Mouse (Mus musculus): ENCODE measurements around the gene Tmod4. TPM values are rescaled to one million over a fixed set of nuclear protein-coding genes. Genes with fewer than 3 reads are reported as not detected.

The Tmod4 gene
- polyA plus RNA-seq, 1 experiment: 3.6 TPM

DNA sequence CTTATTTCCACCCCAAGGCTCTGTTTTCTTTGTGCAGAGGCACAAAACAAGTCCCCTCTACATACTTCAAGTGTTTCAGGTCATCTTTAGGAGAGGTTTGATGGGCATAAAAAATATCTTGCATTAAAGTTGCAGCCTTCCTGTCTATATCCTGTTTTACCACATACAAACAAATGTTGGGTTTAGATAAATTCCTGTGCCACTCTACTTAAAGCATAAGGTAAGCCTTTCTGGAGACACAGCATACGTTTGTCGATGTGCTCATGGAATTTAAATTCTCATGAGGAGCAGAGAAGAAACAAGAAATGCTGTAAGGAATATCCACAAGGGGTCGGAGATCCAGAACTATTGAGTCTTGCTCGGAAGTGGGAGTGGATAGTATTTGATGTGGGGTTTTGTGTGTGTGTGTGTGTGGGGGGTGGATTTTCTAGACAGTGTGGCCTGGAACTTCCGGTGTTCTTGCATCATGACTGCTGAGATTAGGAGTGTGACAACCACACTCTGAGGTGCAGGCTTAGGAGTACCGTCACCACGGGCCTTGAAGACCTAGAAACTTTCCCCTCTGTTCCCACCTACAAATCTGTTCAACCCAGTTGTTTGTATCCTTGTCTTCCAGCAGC lies 11.3 kb downstream of the Tmod4 start:
- WGBS: 8% methylated on average over 7 of the region's 7 CpGs
- no peaks in the 10 kb centered on the region for H3K27me3 ChIP-seq (ENCODE audit: control insufficient read depth, insufficient read depth, low read length)
- H3K27ac ChIP-seq (ENCODE audit: control insufficient read depth, insufficient read depth, low read length): peak overlapping the region; percentile 41; the same call in 1 of the 2 replicates
- TF ChIP-seq POLR2A (IDR thresholded peaks at IDR 0.05; ENCODE audit: control insufficient read depth, extremely low read depth, insufficient read depth, low read length, poor library complexity) (no peak), CTCF (IDR thresholded peaks at IDR 0.05; ENCODE audit: borderline replicate concordance, control insufficient read depth, extremely low read depth, insufficient read depth, low read length, poor library complexity) (no peak)
- H3K36me3 ChIP-seq (ENCODE audit: control insufficient read depth, insufficient read depth, low read length): peaks cover 11% of the 10 kb centered on the region; the same call in 1 of the 2 replicates
- H3K4me3 ChIP-seq (ENCODE audit: control insufficient read depth, insufficient read depth, low read length): no peak overlapping the region
- peaks cover 34% of the 10 kb centered on the region for H3K4me1 ChIP-seq (replicated peaks; ENCODE audit: control insufficient read depth, insufficient read depth, low read length)
- DNase-seq: peak; percentile 39

DNA sequence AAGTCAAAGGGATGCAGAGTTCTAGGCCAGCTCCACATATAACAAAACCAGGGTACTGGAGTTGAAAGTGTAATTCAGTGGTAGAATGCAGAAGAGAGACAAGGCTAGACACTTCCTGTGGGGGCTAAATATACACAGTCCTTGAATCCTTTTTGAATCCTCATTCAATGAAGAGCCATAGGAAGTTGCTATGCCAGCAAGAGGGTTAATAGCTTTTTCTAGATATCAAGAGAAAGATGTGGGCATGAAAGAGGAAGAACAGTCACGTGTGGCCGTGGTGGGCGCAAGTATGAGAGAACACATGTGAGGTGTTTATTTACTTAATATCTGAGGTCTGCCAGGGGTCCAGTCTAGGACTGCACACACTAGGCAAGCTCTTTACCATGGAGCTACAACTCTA lies 12.1 kb downstream of the Tmod4 start:
- H3K27ac ChIP-seq (ENCODE audit: control insufficient read depth, insufficient read depth, low read length): peak overlapping the region; percentile 37; the same call in 1 of the 2 replicates

DNA sequence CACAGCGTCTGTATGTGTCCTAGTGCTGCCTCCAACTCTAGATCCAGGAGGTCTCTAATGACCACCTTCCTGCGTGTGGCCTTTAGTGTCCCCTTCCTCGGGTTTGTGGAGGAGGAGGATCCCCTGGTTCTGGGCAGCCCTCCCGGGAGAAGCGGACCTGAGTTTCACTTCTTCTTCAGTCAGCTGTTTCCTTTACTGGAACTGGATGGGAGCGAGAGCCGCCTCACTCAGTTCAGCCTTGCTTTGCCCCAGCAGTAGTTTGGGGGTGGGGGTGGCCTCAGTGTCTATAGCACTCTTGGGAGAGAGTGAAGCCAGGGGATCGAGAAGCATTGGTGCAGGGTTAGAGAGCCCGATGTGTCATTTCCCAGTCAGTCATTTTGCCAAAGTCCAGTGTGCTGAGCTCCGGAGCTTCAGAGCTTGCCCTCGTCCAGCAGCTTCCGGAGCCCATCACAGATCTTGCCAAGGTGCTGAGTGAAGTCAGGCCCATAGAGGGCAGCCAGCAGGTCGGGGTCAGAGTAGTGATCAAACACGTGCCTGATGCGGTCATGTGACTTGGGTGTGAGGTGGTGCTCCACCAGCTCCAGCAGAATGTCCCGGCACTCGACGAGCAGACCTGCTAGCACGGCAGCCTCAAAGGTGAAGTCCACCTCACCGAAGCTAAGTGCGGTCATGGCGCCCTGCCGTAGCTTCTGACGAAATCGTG lies 15.5 kb downstream of the Tmod4 start:
- TF ChIP-seq POLR2A (IDR thresholded peaks at IDR 0.05; ENCODE audit: control insufficient read depth, extremely low read depth, insufficient read depth, low read length, poor library complexity) (no peak), CTCF (IDR thresholded peaks at IDR 0.05; ENCODE audit: borderline replicate concordance, control insufficient read depth, extremely low read depth, insufficient read depth, low read length, poor library complexity) (no peak)
- Histone ChIP-seq H3K4me3 (ENCODE audit: control insufficient read depth, insufficient read depth, low read length) (no peak overlapping the region), H3K36me3 (ENCODE audit: control insufficient read depth, insufficient read depth, low read length) (peaks cover 11% of the 10 kb centered on the region; the same call in 1 of the 2 replicates), H3K4me1 (replicated peaks; ENCODE audit: control insufficient read depth, insufficient read depth, low read length) (peaks cover 42% of the 10 kb centered on the region), H3K27me3 (ENCODE audit: control insufficient read depth, insufficient read depth, low read length) (no peaks in the 10 kb centered on the region), H3K27ac (ENCODE audit: control insufficient read depth, insufficient read depth, low read length) (peak overlapping the region; percentile 7; the same call in 1 of the 2 replicates)
- 74% methylated on average over 25 of the region's 25 CpGs for WGBS
- DNase-seq: no peak

More for the DNA sequence above, 12.1 kb downstream of the Tmod4 start:
- no peak for TF ChIP-seq POLR2A (IDR thresholded peaks at IDR 0.05; ENCODE audit: control insufficient read depth, extremely low read depth, insufficient read depth, low read length, poor library complexity)
- no peak for TF ChIP-seq CTCF (IDR thresholded peaks at IDR 0.05; ENCODE audit: borderline replicate concordance, control insufficient read depth, extremely low read depth, insufficient read depth, low read length, poor library complexity)
- no peak for DNase-seq
- no peaks in the 10 kb centered on the region for H3K27me3 ChIP-seq (ENCODE audit: control insufficient read depth, insufficient read depth, low read length)
- no peak overlapping the region for H3K4me3 ChIP-seq (ENCODE audit: control insufficient read depth, insufficient read depth, low read length)
- H3K4me1 ChIP-seq (replicated peaks; ENCODE audit: control insufficient read depth, insufficient read depth, low read length): peaks cover 40% of the 10 kb centered on the region
- peaks cover 11% of the 10 kb centered on the region; the same call in 1 of the 2 replicates for H3K36me3 ChIP-seq (ENCODE audit: control insufficient read depth, insufficient read depth, low read length)
- 52% methylated on average over 3 of the region's 3 CpGs for WGBS

DNA sequence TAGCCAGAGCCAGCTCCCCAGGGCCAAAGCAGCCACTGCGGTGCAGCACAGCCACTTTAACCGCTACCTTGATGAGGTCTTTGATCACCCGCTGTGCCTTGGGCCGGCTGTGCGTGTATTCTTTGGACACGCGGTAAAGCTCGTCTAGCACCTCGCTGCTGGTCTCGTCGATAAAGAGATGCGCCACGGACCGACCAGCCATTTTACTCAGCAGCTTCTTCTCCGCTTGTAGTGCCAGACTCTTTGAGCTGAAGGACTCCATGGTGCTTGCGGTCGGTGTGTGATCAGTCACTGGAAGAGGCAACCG lies 16.0 kb downstream of the Tmod4 start:
- DNase-seq: no peak
- no peak overlapping the region for H3K4me3 ChIP-seq (ENCODE audit: control insufficient read depth, insufficient read depth, low read length)
- WGBS: 93% methylated on average over 18 of the region's 18 CpGs
- H3K4me1 ChIP-seq (replicated peaks; ENCODE audit: control insufficient read depth, insufficient read depth, low read length): peaks cover 38% of the 10 kb centered on the region
- TF ChIP-seq CTCF (IDR thresholded peaks at IDR 0.05; ENCODE audit: borderline replicate concordance, control insufficient read depth, extremely low read depth, insufficient read depth, low read length, poor library complexity) (no peak), POLR2A (IDR thresholded peaks at IDR 0.05; ENCODE audit: control insufficient read depth, extremely low read depth, insufficient read depth, low read length, poor library complexity) (no peak)
- no peaks in the 10 kb centered on the region for H3K27me3 ChIP-seq (ENCODE audit: control insufficient read depth, insufficient read depth, low read length)
- peaks cover 11% of the 10 kb centered on the region; the same call in 1 of the 2 replicates for H3K36me3 ChIP-seq (ENCODE audit: control insufficient read depth, insufficient read depth, low read length)
- peak overlapping the region; percentile 6; the same call in 1 of the 2 replicates for H3K27ac ChIP-seq (ENCODE audit: control insufficient read depth, insufficient read depth, low read length)

DNA sequence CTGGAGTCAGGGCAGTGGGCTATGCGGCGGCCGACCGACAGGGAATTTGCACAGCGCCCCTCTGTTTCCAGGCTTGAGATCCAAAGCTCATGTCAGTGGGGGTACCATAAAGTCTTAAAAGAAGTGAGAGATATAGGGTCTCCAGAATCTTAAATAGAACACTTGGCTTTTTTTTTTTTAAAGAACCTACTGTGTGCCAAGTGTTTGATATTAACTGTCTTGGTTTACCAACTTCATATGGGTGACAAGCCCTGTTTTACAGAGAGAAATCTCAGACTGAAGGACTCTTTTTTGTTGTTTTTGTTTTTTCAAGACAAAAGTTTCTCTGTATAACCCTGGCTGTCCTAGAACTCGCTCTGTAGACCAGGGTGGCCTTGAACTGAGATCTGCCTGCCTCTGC lies 16.5 kb downstream of the Tmod4 start:
- 97% methylated on average over 6 of the region's 6 CpGs for WGBS
- TF ChIP-seq CTCF (IDR thresholded peaks at IDR 0.05; ENCODE audit: borderline replicate concordance, control insufficient read depth, extremely low read depth, insufficient read depth, low read length, poor library complexity): no peak
- no peak for TF ChIP-seq POLR2A (IDR thresholded peaks at IDR 0.05; ENCODE audit: control insufficient read depth, extremely low read depth, insufficient read depth, low read length, poor library complexity)
- peak overlapping the region; percentile 97 for H3K27ac ChIP-seq (ENCODE audit: control insufficient read depth, insufficient read depth, low read length)
- DNase-seq: no peak
- peaks cover 11% of the 10 kb centered on the region; the same call in 1 of the 2 replicates for H3K36me3 ChIP-seq (ENCODE audit: control insufficient read depth, insufficient read depth, low read length)
- no peaks in the 10 kb centered on the region for H3K27me3 ChIP-seq (ENCODE audit: control insufficient read depth, insufficient read depth, low read length)
- H3K4me3 ChIP-seq (ENCODE audit: control insufficient read depth, insufficient read depth, low read length): no peak overlapping the region
- peaks cover 36% of the 10 kb centered on the region for H3K4me1 ChIP-seq (replicated peaks; ENCODE audit: control insufficient read depth, insufficient read depth, low read length)

DNA sequence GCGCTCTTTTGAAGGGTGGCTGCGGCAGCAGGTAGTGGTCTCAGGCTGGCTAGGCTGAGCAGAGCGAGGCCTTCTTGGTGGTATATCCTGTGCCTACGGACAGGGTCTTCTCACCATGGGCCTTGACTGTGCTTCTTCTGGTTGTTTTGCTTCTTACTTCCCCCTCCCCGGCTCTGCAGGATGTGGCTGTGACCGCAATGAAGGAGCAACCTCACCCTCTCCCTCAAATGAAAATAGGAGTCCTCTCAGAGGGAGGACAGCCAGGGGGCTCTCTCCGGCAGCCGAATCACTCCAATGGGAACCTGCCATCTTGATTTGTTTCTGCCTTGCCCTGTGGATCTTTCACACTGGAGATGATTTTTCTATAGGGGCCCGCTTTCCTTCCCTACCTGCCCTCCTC lies 17.2 kb downstream of the Tmod4 start:
- 9% methylated on average over 9 of the region's 9 CpGs for WGBS

More for the DNA sequence above, 17.2 kb downstream of the Tmod4 start:
- TF ChIP-seq CTCF (IDR thresholded peaks at IDR 0.05; ENCODE audit: borderline replicate concordance, control insufficient read depth, extremely low read depth, insufficient read depth, low read length, poor library complexity) (0 out of 2 replicates have a peak, but pooled peaks have one; percentile 8), POLR2A (IDR thresholded peaks at IDR 0.05; ENCODE audit: control insufficient read depth, extremely low read depth, insufficient read depth, low read length, poor library complexity) (peak; percentile 30; the same call in 1 of the 2 replicates)
- peak; percentile 86 for DNase-seq
- Histone ChIP-seq H3K4me1 (replicated peaks; ENCODE audit: control insufficient read depth, insufficient read depth, low read length) (peaks cover 32% of the 10 kb centered on the region), H3K27me3 (ENCODE audit: control insufficient read depth, insufficient read depth, low read length) (no peaks in the 10 kb centered on the region), H3K4me3 (ENCODE audit: control insufficient read depth, insufficient read depth, low read length) (peak overlapping the region; percentile 42), H3K36me3 (ENCODE audit: control insufficient read depth, insufficient read depth, low read length) (peaks cover 11% of the 10 kb centered on the region; the same call in 1 of the 2 replicates), H3K27ac (ENCODE audit: control insufficient read depth, insufficient read depth, low read length) (peak overlapping the region; percentile 97)
